Mouse (Mus musculus): Measurements from ENCODE around the gene Zfp583.
"Not testable (repeated sequence)": the region's sequence is repeated elsewhere in the genome, so short reads cannot be mapped to it uniquely, and the experiment has no call there.

Zfp583 gene

DNA sequence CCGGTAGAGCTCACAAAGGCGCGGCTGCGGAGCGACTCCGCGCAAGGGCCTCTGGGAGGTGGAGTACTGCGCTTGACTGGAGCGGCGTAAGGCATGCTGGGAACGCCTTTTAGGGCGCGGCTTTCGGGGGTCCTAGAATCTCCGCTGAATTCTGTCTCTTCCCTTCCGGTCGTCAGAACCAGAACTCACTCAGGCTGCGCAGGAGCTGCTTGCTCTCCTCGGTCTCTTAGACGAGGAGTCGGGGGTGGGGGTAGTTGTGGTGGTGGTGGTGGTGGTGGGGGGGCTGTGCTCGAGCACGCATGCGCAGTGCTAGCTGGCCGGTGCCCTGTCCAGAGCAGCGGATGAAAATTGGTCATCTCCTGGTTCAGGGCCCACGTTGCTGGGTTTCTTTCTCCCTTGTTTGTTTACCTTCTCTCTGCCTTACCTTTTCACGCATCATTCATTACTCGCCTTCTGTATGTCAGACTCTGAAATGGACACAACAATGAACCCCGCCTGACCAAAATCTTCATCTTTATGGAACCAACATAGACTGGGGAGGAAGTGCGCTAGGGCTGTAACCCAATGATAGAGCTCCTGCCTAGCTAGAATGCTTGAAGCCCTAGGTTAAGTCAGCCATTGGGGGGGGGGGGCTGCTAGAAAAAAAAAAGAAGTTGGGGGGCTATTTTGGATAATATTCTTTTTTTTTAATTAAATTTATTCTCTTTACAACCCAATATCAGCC lies at the start of gene Zfp583:
Gene Zfp583 (minus strand): TSS at position 53 of the 724 bp plus-strand sequence.
- DNase-seq = peak; percentile 79

DNA sequence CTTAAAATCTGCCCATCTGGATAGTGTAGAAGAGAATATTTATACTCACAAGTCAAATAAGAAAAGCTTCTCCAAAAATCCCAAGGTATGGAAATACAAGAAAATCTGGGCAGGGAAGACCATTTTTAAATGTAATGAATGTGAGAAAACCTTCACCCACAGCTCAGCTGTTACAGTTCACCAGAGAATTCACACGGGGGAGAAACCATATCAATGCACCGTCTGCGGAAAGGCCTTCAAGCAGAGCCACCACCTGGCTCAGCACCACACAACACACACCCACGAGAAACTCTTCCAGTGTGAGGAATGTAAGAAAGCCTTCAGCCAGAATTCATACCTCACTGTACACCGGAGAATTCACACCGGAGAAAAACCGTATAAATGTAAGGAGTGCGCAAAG lies 47.4 kb upstream of the Zfp583 start:
- no peak for DNase-seq

DNA sequence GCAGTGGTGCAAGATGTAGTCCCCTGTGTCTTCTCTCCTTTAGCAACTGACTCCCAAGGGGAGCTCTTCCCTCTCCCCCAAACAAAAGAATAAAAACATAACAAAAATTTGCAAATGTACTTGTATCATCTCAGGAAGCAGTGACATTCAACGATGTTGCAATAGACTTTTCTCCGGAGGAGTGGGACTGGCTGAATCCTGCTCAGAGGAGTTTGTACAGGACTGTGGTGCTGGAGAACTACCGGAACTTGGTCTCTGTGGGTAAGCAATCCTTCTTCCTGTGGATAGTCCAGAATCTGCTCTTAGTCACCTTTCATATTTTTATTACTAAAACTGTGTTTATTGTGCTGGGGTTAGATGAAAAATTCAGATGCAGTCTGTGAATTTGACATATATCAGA lies 41.9 kb upstream of the Zfp583 start:
- DNase-seq = no peak

DNA sequence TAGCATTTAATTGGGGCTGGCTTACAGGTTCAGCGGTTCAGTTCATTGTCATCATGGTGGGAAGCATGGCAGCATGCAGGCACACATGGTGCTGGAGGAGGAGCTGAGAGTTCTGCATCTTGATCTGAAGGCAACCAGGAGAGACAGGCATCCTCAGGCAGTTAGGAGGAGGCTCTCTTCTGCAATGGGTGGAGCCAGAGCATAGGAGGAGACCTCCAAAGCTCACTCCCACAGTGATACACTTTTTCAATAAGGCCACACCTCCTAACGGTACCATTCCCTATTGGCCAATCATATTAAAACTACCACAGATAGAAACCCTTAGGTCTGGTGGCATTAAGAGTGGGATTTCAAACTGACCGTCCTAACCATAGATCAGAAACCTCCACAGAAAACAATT lies 38.4 kb upstream of the Zfp583 start:
- DNase-seq = no peak

DNA sequence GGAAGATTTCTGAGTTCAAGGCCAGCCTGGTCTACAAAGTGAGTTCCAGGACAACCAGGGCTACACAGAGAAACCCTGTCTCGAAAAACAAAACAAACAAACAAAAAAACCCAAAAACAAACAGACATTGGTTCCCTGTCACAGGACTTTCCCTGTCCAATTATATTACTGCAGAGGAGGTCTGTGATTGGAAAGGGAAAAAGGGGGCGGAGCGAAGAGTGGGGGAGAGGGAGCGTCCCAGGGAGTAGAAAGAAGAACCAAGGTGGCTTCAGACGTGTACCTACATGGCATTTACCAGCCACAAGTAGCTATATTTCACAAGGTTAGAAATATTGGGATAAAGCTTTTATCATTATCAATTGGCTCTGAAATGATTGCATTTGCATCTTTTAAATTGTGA lies 37.1 kb upstream of the Zfp583 start:
- DNase-seq = not testable (repeated sequence)

DNA sequence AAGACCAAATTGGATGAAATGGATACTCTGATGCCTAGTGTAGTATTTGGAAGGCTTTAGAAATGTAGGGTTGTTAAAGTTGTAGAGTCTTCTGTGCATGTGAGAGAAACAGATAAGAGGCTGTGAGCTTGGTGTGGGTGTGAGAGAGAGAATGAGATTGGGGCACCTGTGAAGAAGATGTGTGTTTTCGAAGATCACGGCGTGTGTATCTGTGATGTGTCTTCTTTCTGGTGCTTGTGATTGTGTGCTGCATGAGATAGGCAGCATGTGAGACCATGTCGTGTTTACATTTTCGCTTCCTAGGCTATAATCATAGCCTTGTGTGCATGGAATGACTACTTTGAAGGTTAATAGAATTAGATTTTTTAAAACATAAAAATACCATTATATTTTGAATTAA lies 36.1 kb upstream of the Zfp583 start:
- DNase-seq = no peak

DNA sequence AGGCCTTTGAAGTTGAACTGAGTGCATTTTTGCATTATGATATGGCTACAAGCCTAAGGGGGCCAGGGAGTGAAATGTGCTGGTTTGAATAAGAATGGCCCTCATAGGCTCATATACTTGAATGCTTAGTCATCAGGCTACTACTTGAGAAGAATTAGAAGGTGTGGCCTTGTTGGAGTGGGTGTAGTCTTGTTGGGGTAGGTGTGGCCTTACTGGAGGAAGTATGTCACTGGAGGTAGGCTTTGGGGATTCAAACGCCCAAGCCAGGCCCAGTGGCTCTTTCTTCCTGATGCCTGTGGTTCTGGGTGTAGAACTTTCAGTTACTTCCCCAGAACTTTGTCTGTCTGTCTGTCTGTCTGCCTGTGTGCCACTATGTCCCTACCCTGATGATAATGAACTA lies 33.7 kb upstream of the Zfp583 start:
- no peak for DNase-seq

DNA sequence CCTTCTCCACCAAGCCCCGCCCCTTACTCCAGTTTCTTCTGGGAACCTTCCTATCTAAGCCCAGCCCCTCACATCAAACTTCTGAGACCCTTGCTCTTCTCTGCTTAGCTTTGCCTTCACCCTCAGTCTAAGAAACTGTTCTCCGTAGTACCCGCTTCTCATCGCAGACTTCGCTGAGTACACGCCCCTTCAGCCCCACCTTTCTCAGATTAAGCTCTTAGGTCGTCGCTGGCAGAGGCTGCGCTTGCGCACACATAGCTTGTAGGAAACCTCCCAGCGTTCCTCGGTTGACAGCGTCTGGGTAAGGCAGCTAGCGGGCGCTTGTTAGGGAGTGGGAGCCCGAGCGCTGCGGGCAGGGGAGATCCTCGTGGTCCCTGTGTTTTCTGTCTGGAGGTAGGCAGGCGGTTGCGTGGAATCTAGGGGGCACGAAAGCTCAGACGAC lies 32.0 kb upstream of the Zfp583 start, which contains the start of gene Zfp78:
Gene Zfp78 (plus strand): TSS at position 234 of the 442 bp plus-strand sequence.
- DNase-seq = no peak

DNA sequence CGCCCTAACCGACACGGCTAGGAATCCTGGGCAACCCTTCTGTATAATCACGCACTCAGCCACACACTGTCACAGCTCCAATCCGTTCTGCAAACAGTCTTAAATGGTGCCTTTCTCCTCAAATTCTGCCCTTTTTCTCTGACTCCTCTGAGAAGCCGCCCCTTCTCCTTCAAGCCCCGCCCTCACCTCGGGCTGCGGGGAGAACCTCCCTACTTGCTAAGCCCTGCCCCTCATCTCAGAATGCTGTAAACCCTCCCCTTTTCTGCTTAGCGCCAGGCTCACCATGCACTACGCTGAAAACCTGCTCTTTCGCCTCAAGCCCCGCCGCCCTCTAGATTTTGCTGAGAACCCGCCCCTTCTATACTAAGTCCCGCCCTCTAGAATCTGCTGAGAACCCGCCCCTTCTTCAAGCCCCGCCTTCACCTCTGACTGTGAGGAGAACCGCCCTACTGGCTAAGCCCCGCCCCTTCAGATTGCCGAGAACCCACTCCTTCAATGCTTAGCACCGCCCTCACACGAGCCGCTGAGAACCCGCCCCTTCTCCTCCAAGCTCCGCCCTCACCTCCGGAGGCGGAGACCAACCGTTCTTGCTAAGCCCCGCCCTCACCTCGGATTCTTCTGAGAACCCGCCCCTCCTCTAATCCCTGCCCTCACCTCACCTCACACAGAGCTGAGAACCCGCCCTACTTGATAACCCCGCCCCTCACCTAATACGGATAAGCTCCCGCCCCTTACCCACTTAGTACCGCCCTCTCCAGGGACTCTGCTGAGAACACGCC lies 31.4 kb upstream of the Zfp583 start:
- peak; percentile 100 for DNase-seq

DNA sequence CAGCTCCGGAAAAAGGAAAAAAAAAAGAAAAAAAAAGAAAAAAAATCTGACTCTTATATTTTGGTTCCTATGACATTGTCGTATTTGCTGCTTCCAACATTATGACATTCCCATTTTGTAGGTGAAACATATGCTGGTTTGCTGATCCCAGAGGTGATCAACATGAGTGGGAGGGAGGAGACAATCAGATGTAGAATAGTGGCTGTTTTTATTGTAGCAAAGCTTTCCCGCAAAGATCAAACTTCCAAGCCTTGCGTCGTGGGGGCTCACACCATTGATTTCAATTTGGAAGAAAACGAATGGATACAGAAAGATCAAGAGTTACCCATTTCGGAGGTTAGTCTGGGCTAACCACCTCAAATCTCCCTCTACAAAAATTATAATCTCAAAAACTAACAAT lies 30.7 kb upstream of the Zfp583 start:
- no peak for DNase-seq

DNA sequence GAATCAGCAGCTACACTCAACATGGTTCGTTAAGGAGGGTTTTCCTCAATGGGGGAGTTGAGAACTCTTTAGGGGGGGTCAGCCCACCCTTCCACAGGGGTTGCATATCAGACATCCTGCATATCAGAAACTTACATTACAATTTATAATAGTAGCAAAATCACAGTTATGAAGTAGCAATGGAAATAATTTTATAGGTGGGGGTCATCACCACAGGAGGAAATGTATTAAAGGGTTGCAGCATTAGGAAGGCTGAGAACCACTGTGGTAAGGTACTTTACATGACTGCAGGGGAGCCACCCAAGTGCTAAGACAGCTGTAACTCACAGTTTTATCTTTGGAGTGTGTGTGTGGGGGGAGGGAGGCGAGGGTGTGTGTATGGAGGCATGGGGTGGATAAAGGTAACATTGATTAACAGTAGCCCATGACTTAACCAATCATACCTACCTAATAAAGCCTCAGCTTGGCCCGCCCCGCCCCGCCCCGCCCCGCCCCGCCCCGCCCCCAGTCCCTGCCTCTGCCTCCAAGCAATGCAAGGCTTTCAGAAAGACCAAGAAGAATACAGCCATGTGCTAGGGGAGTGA lies 29.5 kb upstream of the Zfp583 start:
- no peak for DNase-seq

DNA sequence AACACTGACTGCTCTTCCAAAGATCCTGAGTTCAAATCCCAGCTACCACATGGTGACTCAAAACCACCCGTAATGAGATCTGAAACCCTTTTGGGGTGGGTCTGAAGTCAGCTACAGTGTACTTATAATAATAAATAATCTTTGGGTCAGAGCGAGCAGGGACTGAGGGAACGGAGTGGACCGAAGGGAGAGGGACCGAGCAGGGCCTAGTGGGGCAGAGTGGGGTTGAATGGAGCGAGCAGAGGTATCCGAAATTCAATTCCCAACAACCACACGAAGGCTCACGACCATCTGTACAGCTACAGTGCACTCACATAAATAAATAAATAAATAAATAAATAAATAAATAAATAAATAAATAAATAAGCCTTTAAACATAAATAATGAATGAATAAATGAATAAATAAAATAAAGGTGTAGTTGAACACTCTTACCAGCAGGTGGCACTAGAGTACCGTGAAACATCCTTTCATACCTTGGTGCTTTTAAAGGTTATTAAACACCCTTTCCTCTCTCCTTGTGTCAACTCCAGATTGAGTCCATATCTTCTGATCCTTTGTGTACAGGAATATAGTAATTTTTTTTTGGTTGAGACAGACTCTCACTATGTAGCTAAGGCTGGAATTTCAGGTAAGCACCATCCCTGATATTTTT lies 28.0 kb upstream of the Zfp583 start:
- DNase-seq = no peak

DNA sequence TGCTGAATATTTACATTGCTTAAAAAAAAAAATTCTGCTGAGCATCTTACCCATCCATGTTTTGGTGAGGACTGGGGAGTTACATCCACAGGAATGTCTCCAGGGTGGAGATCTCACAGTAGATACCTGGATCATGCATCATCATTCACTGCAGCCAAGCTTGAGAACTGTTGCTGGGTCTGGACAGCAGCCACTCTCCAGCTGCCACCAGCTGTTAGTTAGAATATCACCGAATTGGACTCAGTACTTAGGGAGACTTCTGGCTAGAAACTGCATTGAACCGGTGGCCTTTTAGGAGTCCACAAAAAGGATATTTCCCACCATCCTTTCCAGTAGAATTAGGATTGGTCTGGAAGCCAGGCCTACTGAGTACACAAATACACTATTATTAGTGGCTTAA lies 27.0 kb upstream of the Zfp583 start:
- DNase-seq = no peak

DNA sequence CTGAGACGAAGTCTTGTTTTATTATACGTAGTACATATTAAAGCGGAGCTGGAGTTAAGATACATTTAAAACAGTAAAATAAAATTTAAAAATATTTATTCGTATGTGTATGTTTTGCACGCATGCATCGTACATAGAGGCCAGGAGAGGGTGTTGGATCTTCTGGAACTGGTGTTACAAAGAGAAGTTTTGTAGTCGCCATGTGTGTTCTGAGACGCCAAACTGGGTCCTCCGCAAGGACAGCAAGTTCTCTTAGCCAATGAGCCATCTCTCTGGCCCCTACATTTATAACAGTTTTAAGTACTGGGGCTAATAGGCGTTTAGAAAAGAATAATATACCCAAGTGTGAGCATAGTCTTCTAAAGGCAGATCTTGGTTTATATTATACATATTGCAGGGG lies 13.0 kb upstream of the Zfp583 start:
- DNase-seq = no peak

DNA sequence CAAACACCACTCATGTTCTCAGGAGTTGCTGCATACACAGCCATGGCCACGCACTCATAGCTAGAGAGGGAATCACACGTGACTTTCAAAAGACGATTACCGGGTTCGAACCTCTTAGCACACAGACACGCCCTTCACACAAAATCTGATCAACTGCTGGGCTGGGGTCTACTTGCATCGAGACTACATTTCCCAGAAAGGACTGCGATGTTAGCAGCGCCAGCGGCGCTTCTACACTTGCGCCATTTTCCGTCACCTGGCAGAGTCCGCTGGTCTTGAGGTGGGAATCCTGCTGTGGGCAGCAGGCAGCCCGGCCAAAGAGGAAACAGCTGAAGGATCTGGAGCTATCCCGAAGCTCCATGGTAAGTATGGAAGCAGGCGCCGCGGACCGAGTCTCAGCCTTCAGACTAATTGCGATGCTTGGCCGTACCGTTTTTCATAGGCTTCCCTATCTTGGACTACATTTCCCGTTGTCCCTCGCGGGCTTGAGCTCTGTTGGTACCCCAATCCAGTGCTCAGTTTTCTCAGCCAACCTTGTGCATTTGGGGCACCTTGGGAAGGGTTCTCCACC lies 12.5 kb upstream of the Zfp583 start, which contains the start of gene Gm3854:
Gene Gm3854 (plus strand): TSS at position 259 of the 571 bp plus-strand sequence.
- peak; percentile 74 for DNase-seq

DNA sequence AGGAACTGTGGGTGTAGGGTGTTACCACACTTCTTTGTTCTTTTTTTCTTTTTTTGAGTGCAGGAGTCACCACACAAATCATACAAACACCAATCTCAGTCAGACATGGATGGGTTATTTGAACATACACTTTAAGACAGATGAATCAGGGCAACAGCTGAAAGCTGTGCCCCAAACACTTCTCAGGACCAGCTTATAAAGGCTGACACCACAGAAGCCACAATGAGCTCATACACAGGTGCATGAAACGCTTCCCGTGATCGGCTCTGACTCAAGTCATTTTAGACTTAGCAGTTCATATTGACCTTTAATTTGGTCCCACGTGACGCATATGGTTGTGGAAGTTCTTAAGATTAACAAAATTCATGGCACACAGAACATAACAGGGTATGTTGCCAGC lies 8.8 kb upstream of the Zfp583 start:
- no peak for DNase-seq

DNA sequence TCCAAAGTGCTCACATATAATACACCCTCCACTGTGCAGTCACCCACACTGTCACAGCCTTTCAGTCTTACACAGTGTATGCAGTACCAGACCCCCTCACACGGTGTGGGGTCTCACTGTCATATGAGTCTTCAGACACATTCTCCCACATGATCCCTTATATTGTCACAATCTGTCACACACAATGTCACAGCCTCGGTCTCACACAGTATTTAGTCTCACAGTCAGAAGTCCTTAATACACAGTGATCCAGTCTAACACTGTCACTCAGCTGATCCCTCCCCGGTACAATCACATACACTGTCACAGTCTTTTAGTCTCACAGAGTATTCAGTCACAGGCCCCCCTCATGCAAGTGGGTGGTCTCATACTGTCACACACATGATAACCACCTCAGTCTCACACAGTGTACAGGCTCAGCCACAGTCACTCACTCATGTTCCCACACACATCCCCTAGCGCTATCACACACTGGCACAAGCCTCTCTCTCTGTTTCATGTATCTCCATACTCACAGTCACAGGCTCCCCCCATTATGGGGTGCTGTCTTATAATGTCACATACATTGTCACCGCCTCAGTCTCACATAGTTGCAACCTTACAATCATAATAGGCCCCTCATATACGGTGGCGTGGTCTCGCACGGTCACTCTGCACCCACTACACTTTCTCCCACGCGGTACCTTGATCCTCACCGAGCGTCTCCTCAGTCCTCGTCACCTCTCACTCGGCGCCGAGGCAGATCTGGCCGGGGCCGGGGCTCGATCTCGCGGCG lies 440 bp downstream of the Zfp583 start:
- DNase-seq = no peak

DNA sequence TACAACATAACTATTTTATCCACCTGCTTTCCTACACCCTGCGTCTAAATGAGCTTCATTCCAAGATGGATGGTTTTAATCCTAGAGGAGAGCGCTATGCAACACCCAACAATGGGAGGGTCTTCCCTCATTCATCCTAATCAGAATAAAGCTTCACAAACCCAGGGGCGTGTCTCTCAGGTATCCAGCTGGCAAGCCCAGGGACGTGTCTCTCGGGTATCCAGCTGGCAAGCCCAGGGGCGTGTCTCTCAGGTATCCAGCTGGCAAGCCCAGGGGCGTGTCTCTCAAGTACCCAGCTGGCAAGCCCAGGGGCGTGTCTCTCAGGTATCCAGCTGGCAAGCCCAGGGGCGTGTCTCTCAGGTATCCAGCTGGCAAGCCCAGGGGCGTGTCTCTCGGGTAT lies 30.3 kb downstream of the Zfp583 start:
- DNase-seq = not testable (repeated sequence)

DNA sequence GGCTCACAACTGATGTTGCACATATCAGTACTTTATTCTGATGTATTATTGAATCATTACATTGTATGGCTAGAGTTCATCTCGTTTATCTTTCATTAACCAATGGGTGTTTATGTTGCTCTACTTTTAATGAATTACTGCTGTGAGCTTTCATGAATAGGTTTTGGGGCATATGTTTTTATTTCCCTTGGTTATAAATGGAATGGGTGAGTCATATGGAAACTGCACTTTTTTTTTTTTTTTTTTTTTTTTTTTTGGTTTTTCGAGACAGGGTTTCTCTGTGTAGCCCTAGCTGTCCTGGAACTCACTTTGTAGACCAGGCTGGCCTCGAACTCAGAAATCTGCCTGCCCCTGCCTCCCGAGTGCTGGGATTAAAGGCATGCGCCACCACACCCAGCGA lies 40.0 kb downstream of the Zfp583 start:
- not testable (repeated sequence) for DNase-seq

DNA sequence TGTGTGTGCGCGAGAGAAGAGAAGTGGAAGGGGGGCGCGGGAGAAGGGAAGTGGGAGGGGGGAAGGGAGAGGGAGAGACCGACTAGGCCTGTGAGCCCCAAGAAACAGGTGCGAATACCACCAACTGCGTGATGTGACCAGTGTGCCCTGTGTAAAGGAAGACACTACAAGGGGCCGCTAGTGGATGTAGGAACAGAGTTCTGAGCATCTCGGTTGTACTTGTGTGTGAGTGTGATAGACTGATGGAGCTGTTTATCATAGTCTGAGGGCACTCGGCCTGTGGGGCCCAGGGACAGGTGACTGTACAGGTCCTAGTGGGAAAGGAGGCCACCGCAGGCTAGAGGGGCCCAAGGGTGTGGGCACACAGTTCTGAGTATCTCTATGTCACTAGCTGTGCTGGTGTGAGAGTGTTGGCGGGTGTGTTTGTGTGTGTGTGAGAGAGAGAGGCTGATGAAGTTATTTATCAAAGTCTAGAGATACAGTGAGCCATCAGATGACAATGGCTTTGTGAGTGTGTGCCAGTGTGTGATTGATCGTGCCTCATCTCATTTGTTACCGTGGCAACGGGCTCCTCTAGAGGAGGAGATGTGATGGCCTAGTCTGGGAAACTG lies 44.1 kb downstream of the Zfp583 start:
- DNase-seq = no peak

DNA sequence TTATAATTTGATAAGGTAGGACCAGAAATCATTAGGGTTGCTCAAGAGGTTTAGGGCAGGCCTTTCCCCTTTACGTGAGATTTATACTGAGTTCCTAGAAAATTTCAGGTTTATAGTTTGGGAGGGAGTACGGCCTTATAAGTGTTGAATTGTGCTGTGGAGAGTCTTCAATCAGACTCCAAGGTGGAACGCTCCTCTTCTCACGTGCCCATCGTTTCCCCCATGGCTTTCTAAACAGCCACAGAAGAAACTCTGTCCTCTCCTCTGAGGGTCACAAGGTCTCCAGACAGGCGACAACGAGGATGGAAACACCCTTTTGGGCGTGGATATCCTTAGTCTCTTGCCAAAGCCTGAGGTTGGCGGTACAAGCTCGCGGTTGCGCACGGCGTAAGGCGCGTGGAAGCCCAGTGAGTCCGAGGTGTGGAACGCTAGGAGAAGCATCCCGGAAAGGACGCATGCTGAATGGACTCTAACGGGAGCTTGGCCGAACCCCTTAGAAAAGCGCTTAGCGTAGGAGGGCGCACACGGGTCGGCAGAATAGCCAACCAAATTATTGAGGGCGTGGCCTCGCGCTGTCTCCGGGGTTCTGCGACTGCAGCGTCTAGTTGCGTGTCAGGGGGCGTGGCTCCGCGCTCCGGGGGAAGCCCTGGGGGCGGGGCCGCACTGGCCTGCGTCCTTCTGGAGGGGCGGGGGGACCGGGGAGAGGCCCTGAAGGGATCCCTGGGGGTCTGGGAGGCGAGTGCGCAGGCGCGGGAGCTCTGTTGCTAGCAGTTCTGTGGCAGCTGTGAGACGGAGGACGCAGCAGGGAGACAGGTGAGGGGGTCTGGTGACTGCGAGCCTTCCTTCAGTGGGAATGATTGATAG lies 45.0 kb downstream of the Zfp583 start, which contains the start of gene Zfp667:
Gene Zfp667 (plus strand): TSS at position 738 of the 864 bp plus-strand sequence.
- DNase-seq = peak; percentile 96

Measured in kidney, adult 18-20 months (tissue).